Mouse (Mus musculus) neural tube, embryonic 14.5 days (tissue): Measurements from ENCODE around the gene Scyl3. TPM values are rescaled to one million over a fixed set of nuclear protein-coding genes. Genes with fewer than 3 reads are reported as not detected.

Experiments used
- ATAC-seq: fragments of 200-750 bp; cut with Nextera tagmentation; 2 replicates; pipeline ENCODE4 v1.8.0; 2017; ENCODE audit warnings: low read depth, mild to moderate bottlenecking, moderate TSS enrichment, moderate library complexity
- H3K27ac ChIP-seq: fragments of 300-500 bp; sonication (generic); 2 replicates; pipeline ENCODE4 v1.5.1; 2014; ENCODE audit warnings: low read depth, mild to moderate bottlenecking, control low read depth, low read length, moderate library complexity, mixed read lengths
- H3K27me3 ChIP-seq: fragments of 300-500 bp; sonication (generic); 2 replicates; pipeline ENCODE4 v1.6.1; 2014; ENCODE audit warnings: low read length; ENCODE audit not compliant: control insufficient read depth, insufficient read depth
- H3K36me3 ChIP-seq: fragments of 300-500 bp; sonication (generic); 2 replicates; pipeline ENCODE4 v1.6.1; 2014; ENCODE audit warnings: low read length, mixed read lengths; ENCODE audit not compliant: control insufficient read depth, insufficient read depth
- H3K4me1 ChIP-seq: fragments of 300-500 bp; sonication (generic); 2 replicates; pipeline ENCODE4 v1.6.1; 2014; ENCODE audit warnings: low read length; ENCODE audit not compliant: control insufficient read depth, insufficient read depth
- H3K4me2 ChIP-seq: fragments of 300-500 bp; sonication (generic); 2 replicates; pipeline ENCODE4 v1.6.1; 2014; ENCODE audit warnings: mild to moderate bottlenecking, low read depth, low read length, control low read depth
- H3K4me3 ChIP-seq: fragments of 300-500 bp; sonication (generic); 2 replicates; pipeline ENCODE4 v1.5.1; 2014; ENCODE audit warnings: low read depth, low read length, control low read depth, mixed read lengths
- H3K9ac ChIP-seq: fragments of 300-500 bp; sonication (generic); replicated peaks from 2 replicates; pipeline ENCODE4 v1.6.1; 2014; ENCODE audit warnings: low read depth, mild to moderate bottlenecking, control low read depth, low read length, mixed read lengths
- H3K9me3 ChIP-seq: fragments of 300-500 bp; sonication (generic); 2 replicates; pipeline ENCODE4 v1.6.1; 2016; ENCODE audit warnings: low read length; ENCODE audit not compliant: control insufficient read depth
- WGBS: fragments of 180-500 bp; shearing (Covaris S2); extraction: QIAGEN DNeasy Blood & Tissue Kit; methylation state at CpG from one replicate; pipeline ENCODE4 v1.1.7; 2014; 5-methylcytosine and 5-hydroxymethylcytosine counted together
- polyA plus RNA-seq: library from polyadenylated mRNA; unstranded; fragments of >200 nt; fragmentation: Nextera tagmentation; extraction: Ambion mirVana; gene quantifications from 2 replicates; pipeline ENCODE4 v1.2.1, GENCODE M21; 2014

The Scyl3 gene
- polyA plus RNA-seq, 1 experiment from 2014 or later, result 17.8 TPM

- H3K4me1 ChIP-seq, result no peaks in the 10 kb centered on the region
- H3K4me3 ChIP-seq, result no peak overlapping the region
- no peaks in the 10 kb centered on the region for H3K27me3 ChIP-seq
- no peak for ATAC-seq
- 86% methylated on average over 11 of the region's 11 CpGs for WGBS
- H3K4me2 ChIP-seq, result no peak overlapping the region
- 0 out of 2 replicates have a peak, but pooled peaks cover 4% of the 10 kb centered on the region for H3K36me3 ChIP-seq
- H3K9me3 ChIP-seq, result no peaks in the 10 kb centered on the region
- H3K9ac ChIP-seq, result no peak overlapping the region
- H3K27ac ChIP-seq, result no peak overlapping the region
Observed at GRCm38 (mm10) chr1:163908389-163908788, 20.5 kb upstream of the Scyl3 start.

GRCm38 (mm10) chr1:163910343-163910742 lies 18.6 kb upstream of the Scyl3 start:
- Histone ChIP-seq H3K4me2 (no peak overlapping the region), H3K9ac (no peak overlapping the region), H3K27me3 (no peaks in the 10 kb centered on the region), H3K9me3 (no peaks in the 10 kb centered on the region), H3K4me3 (no peak overlapping the region), H3K27ac (no peak overlapping the region), H3K4me1 (no peaks in the 10 kb centered on the region), H3K36me3 (0 out of 2 replicates have a peak, but pooled peaks cover 4% of the 10 kb centered on the region)
- WGBS, result 10% methylated on average over 2 of the region's 2 CpGs
- 0 out of 2 replicates have a peak, but pooled peaks have one; percentile 63 for ATAC-seq

GRCm38 (mm10) chr1:163910785-163911184 lies 18.1 kb upstream of the Scyl3 start:
- Histone ChIP-seq H3K4me3 (no peak overlapping the region), H3K36me3 (peaks cover 7% of the 10 kb centered on the region; the same call in 1 of the 2 replicates), H3K4me2 (no peak overlapping the region), H3K27me3 (no peaks in the 10 kb centered on the region), H3K4me1 (no peaks in the 10 kb centered on the region), H3K9ac (no peak overlapping the region), H3K9me3 (no peaks in the 10 kb centered on the region), H3K27ac (no peak overlapping the region)
- 92% methylated on average over 9 of the region's 9 CpGs for WGBS
- ATAC-seq, result no peak

GRCm38 (mm10) chr1:163911981-163912380 lies 16.9 kb upstream of the Scyl3 start:
- no peaks in the 10 kb centered on the region for H3K4me1 ChIP-seq
- no peak for ATAC-seq
- H3K27ac ChIP-seq, result no peak overlapping the region
- H3K9me3 ChIP-seq, result no peaks in the 10 kb centered on the region
- no peaks in the 10 kb centered on the region for H3K27me3 ChIP-seq
- no peak overlapping the region for H3K4me2 ChIP-seq
- no peak overlapping the region for H3K9ac ChIP-seq
- no peak overlapping the region for H3K4me3 ChIP-seq
- peaks cover 11% of the 10 kb centered on the region; the same call in 1 of the 2 replicates for H3K36me3 ChIP-seq
- 97% methylated on average over 11 of the region's 11 CpGs for WGBS

- Histone ChIP-seq H3K9me3 (no peaks in the 10 kb centered on the region), H3K4me2 (no peak overlapping the region), H3K27ac (no peak overlapping the region), H3K4me3 (no peak overlapping the region), H3K36me3 (peaks cover 14% of the 10 kb centered on the region; the same call in 1 of the 2 replicates), H3K9ac (no peak overlapping the region), H3K4me1 (no peaks in the 10 kb centered on the region), H3K27me3 (no peaks in the 10 kb centered on the region)
- WGBS, result 97% methylated on average over 5 of the region's 5 CpGs
- ATAC-seq, result no peak
Observed at GRCm38 (mm10) chr1:163917349-163918160, 11.3 kb upstream of the Scyl3 start.

- Histone ChIP-seq H3K27ac (no peak overlapping the region), H3K4me2 (no peak overlapping the region), H3K9me3 (no peaks in the 10 kb centered on the region), H3K9ac (no peak overlapping the region), H3K27me3 (no peaks in the 10 kb centered on the region), H3K4me1 (peaks cover 3% of the 10 kb centered on the region; the same call in 1 of the 2 replicates), H3K4me3 (no peak overlapping the region), H3K36me3 (no peaks in the 10 kb centered on the region)
- ATAC-seq, result no peak
- whole genome bisulfite sequencing, result 92% methylated on average over 8 of the region's 8 CpGs
Observed at GRCm38 (mm10) chr1:163924093-163924492, 4.8 kb upstream of the Scyl3 start.

- no peaks in the 10 kb centered on the region for H3K9me3 ChIP-seq
- under 1% methylated on average over 76 of the region's 77 CpGs for WGBS
Observed at GRCm38 (mm10) chr1:163929636-163930457, 947 bp downstream of the Scyl3 start.

GRCm38 (mm10) chr1:163930458-163930794 lies 1.5 kb downstream of the Scyl3 start:
- no peaks in the 10 kb centered on the region for H3K27me3 ChIP-seq
- H3K9ac ChIP-seq, result peak overlapping the region; percentile 70
- H3K4me3 ChIP-seq, result peak overlapping the region; percentile 67
- H3K9me3 ChIP-seq, result no peaks in the 10 kb centered on the region
- WGBS, result 3% methylated on average over 12 of the region's 12 CpGs
- no peak overlapping the region; the same call in 1 of the 2 replicates for H3K27ac ChIP-seq
- ATAC-seq, result no peak; the same call in 1 of the 2 replicates
- peak overlapping the region; percentile 79 for H3K4me2 ChIP-seq
- H3K4me1 ChIP-seq, result peaks cover 13% of the 10 kb centered on the region
- H3K36me3 ChIP-seq, result peaks cover 14% of the 10 kb centered on the region

More at GRCm38 (mm10) chr1:163929636-163930457, 947 bp downstream of the Scyl3 start:
- peak overlapping the region; percentile 70 for H3K9ac ChIP-seq
- peak; percentile 97 for ATAC-seq
- H3K36me3 ChIP-seq, result peaks cover 8% of the 10 kb centered on the region
- H3K4me2 ChIP-seq, result peak overlapping the region; percentile 79
- H3K4me3 ChIP-seq, result peak overlapping the region; percentile 67
- peaks cover 13% of the 10 kb centered on the region for H3K4me1 ChIP-seq
- H3K27me3 ChIP-seq, result no peaks in the 10 kb centered on the region
- H3K27ac ChIP-seq, result peak overlapping the region; percentile 75

GRCm38 (mm10) chr1:163931801-163932200 lies 2.9 kb downstream of the Scyl3 start:
- Histone ChIP-seq H3K4me1 (peaks cover 13% of the 10 kb centered on the region), H3K9me3 (no peaks in the 10 kb centered on the region), H3K9ac (no peak overlapping the region), H3K4me3 (no peak overlapping the region), H3K27ac (no peak overlapping the region), H3K36me3 (peaks cover 23% of the 10 kb centered on the region), H3K4me2 (no peak overlapping the region), H3K27me3 (no peaks in the 10 kb centered on the region)
- 86% methylated on average over 8 of the region's 8 CpGs for WGBS
- no peak for ATAC-seq
